Mouse (Mus musculus) urinary bladder, adult 2 months (tissue): ENCODE measurements at regions not wholly inside any gene's neighbourhood (a gene's known extent, or its start where the extent isn't known, plus 50 kb on each side); places are given as distances from the start of the nearest gene placed in this dataset.

Source experiments
- DNase-seq: peaks from one replicate; pipeline ENCODE4 v3.0.0; 2022; ENCODE audit warnings: low spot score

DNA sequence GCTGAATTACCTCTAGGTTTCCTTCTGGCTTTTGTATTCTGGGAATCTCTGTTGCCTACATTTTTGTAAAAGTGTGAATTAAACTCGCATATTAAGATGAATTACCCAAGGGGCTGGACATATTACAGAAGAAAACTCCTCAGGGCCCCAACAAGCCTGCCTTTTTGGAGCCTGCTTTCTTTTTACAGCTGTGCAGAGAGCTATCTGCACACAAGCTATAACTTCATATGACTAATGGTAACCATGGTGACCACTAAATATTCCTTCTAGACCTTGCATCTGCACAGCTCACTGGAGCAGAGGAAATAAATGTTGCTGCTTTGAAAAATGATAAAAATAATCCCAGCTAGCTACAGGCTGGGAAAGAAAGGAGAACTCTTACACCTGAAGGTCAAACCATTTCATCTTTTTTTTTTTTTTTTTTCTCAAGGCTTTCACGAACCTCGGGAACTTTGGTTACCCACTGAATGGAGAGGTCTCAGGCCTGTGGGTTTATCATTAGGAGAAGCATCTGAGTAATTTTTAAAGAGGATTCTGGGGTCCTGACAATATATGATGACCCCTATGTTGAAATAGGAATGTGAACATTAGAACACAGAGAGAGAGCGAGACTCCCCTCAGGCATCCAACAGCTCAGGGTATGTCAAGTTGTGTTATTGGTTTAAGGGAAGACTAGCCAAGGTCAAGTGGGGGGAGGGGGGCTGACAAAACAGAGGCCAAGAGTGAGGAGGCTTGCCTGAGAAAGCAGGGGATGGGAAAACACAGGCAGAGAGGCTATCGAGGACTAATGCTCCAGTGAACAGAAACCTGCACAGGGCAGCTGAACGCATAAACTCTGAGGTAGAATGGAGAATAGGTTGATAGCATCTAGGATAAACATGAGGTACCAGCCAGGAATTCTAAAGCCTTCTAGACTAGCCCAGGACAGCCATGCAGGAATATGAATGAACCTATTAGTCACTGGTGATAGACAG, 188.4 kb downstream of the Phlda1 start:
- no peak for DNase-seq

DNA sequence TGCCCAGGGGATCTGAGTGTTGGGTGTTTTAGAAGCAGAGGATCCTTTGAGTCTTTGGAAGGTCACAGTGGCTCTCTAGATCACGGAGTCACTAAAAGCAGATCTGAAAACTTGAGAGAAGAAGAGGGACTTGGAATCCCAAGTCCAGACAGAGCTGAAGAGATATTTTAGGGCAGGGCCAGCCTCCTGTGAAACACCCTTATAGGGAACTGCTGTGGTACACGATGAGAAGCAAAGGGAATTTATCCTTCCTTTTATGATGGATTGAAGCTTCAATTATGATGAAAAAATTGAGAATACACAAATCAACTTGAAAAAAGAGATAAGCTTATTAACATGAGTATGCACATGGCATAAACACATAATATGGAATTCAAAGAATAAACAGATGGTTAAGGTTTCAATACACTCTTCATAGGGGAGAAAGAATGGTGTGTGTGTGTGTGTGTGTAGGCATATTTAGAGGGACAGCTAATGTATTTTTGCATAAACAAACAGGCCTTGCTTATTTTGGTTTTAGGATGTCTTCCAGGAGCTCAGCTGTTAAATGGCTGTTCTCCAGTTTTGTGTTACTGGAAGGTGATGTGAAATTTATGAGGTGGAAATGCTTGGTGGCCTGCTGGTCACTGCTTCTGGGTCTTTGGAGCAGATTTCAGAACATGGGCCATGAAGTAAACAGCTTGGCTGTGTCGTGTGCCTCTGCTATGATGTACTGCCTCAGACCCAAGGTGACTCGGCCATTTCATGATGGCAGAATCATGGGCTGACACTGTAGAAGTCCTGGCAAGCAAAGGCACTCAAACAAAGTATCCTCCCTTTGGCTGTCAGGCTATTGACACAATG, 190.1 kb downstream of the Phlda1 start:
- no peak for DNase-seq

DNA sequence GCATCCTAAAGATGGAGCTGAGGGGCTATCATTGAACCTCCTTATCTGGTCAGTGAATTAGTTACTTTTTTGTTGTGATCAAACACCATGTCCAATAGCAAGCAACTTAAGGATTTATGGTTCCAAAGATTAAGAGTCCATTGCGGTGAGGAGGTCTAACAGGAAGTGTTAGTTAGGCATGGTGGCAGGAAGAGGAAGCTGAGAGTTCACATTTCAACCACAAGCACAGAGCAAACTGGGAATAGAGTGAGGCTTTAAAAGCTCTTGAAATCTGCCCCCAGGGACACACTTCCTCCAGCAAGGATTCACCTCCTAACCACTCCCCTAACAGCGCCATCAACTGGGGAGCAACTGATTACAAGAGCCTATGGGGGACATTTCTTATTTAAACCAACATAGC, 190.9 kb downstream of the Phlda1 start:
- DNase-seq, result no peak

DNA sequence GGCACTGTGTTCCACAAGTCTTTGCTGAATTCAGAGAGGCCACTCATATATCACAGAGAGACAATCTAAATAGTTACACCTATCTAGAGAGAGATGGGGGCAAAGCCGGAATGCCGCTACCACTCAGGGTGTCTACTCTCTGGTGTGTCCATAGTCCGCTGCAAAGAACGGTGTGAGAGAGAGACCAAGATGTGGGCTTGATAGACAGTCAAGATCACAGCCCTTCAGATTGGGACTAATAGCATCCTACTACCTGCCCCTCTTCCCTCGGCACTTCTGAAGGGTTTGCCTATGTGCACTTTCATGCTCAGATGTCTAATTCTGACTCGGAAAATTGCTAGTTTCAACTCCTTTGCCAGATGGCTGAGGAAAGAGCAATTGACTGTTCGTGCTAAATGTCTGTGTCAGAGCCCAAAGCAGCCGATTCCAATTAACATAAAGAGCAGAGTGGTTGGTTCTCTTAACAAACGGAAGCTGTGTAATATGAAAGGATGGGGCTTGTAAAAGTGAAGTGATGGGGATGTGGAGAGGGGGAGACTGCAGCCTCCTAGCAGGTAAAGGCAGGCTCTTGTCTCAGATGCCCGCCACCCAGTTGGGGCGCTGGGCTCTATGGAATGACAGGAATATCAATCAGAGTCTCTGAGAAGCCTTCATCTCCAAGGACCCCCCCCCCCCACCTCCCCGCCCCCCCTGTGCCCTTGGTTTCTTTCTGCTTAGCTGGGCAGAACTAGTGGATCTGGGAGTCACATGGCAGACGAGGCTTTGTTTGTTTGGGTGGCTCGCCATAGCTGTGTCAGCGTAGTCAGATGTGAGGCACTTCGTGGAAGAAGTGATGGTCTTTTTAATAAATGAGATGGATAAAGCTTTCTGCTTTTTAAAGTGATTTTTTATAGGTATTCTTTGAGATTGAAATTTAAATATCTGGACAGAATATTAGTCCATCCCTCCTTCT, 193.7 kb downstream of the Phlda1 start:
- DNase-seq, result no peak

DNA sequence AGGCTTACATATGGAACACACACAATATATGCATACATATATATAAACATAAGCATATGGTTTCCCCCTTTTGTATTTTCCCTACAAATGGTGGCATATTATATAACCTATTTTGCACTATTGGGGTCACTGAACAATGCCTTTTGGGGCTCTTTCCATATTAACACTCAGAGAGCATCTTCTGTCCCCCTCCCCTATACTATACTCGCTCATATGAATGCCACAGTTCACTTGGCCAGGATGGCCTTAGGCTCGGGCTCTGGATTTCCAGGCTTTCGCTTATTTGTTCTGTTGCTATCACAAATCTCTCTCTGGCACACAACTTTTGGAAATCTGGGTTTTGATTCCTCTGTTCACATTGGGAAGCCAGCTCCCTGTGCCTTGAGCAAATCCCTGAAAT, 194.5 kb downstream of the Phlda1 start:
- no peak for DNase-seq

DNA sequence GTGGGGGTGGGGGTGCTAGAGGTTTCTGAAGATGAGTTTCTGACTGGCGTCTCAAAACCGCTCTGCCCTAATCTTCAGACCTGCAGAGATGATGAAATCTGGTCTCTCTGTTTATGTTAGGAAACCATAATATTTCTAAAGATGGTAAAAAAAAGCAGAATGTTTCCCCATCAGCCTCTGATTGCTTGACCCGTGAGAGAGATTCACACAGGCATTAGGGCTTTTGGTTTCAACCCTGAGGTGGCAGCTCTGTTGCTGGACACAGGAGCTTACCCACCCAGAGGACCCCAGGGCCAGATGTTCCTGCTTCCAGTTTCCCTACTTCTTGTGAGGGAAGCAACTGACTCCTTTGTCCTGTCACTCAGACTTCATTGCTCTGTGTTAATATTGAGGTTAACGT, 195.1 kb downstream of the Phlda1 start:
- DNase-seq, result no peak

DNA sequence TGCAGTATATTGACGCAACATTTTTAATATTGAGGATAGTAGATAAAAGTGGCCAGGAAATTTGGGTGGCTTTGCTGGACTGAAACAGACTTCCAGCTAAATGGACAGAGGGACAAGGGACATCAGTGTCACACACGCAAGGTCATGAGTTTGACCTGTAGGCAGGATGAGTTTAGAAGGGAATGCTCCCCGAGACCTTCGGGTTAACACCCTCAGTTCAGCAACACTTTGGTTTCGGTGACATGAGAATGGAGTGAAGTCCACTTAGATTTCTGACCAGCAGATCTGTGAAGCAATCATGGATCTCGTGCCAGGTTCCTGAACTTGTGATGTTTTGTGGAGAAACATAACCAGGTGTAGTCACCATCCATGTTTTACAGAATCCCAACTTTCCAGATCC, 196.3 kb downstream of the Phlda1 start:
- DNase-seq, result no peak

DNA sequence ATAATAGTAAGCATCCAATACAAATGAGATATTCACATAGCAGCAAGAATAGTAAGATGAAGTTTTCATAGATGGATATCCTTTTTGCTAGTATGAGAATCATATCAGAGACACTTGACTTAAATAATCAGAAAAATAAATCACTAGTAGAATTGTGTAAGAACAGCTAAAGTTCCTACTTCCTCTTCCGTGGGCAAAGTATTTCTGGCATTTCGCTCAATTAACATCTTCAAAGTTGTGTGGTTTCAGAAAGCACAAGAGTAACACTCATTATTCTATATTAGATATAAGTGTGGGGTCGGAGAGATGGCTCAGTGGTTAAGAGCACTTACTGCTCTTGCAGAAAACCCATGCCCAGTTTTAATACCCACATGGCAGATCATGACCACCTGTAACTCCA, 197.4 kb downstream of the Phlda1 start:
- no peak for DNase-seq

DNA sequence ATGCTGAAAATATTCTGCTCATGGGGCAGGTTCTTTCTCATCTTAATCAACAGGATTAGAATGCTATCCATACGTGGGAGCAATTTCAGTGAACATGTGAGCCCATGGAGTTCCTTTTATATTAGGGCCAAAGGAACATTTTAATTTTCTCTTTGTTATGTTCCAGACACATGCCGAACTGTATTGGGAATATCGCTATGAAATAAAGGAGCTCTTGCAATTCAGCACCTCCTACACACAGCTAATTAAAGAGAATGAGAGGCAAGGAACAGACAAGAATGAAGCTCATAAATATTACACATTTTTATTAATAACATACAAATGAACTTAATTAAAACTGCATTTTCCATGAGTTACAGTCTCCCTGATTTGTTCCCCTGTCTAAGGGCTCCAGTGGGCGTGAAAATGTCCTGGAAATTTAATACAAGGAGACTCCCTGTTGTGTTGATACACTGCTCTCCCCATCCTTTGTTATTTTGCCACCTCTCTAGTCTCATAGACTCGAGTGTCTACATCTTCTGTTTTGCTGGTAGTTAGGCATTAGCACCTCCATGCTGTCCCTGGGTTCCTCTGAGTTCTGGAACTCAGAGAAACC, 205.5 kb downstream of the Phlda1 start:
- no peak for DNase-seq

DNA sequence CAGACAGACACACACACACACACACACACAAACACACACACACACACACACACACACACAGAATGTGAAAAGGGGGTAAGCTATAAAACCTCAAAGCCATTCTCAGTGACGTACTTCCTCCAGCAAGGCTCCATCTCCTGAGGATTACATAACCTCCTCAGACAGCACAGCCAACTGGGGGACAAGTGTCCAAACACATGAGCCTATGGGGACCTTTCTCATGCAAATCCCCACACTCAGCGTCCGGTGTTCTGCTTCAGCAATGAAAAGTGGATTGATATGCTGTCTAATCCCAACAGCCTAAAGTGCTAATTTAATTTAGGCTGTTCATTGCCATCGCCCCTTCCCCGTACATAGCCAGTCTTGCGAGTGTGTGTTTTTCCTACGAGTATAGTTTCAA, 206.9 kb downstream of the Phlda1 start:
- no peak for DNase-seq

DNA sequence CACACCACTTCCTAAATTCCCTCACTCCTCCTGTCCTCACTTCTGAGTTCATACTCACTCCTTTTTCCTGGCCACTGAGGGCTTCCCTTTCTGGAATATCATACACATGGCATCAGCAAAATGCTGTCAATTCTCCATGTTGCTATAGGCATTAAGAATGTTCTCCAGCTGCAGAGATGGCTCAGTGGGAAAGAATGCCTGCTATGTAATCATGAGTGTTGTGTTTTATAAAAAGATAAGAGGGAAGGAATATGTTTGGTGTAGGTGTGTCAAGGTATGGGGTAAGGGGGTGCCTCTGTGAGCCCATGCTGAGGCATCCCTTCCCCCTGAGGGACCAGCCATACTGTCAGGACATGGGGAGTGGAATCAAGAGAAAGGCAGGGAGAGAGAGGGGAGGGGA, 207.6 kb downstream of the Phlda1 start:
- no peak for DNase-seq

DNA sequence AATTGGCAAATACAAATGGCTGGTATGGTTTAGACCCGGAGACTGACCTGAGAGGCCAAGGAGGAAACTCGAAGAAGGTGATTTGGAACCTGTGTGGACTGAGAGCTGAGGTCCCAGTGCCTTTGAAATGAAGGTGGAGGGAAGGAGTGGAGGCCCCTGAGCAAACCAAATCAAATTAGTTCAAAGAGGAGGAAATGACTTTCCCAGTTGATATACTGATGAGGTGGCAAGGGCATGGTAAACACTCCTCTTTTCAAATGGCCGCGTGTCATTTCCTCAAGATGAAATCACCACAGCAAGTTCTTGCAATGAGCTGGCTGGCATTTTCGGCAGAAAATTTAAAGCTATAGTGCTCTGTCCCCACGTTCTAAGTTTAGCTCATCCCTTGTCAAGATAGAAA, 209.1 kb downstream of the Phlda1 start:
- DNase-seq, result no peak

DNA sequence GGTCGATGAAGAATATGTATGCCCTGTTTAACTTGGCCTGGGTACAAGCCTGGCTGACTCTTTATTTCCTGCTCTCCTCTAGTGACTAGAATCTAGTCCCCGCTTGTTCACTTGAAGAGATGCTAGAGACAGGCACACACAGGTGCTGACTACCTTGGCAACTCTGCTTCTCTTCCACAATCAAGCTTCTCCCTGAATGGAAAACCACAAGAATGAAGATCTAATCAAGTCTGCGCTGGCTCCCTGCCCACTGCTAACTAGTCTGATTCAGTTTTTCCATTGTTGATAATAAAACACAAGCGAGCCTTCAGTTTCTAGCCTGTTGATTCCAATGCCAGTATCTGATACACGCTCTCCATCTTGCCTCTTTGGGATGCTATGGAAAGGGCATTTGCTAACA, 213.5 kb downstream of the Phlda1 start:
- peak; percentile 41 for DNase-seq

DNA sequence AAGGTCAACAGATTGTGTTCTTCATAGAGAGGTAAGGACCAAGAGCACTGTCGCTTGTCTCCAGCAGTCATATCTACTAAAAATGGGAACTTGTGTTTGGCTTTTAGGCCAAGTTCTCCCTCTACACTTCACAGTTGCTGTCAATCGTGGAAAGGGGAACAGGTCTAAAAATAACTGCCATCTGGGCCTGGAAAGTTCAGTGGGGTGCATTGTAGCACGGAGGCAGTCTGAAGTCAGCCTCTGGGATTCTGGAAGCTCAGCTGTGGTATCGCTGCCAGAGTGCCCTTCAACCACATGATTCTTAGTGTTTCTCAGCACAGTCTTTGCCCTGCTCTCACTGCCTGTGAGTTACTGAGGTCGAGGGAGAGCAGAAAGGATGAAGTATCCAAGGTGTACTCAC, 215.0 kb downstream of the Phlda1 start:
- no peak for DNase-seq

DNA sequence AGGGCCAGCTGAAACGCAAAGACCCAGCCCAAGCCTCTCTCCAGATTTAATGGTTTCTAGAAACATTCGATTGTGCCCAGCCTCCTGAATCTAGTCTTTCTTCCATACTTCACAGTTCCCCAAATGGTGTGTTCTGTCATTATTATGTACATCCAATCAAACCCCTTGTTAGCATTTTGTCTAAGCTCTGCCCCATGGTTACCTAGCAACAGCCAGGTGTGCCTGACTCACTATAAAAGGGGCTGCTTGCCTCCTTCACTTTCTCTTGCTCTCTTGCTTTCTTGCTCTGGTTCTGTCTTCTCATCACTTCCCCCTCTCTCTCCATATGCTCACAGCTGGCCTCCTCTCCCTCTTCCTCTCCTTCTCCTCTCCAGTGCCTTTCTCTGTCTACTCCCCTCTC, 217.8 kb downstream of the Phlda1 start:
- no peak for DNase-seq

DNA sequence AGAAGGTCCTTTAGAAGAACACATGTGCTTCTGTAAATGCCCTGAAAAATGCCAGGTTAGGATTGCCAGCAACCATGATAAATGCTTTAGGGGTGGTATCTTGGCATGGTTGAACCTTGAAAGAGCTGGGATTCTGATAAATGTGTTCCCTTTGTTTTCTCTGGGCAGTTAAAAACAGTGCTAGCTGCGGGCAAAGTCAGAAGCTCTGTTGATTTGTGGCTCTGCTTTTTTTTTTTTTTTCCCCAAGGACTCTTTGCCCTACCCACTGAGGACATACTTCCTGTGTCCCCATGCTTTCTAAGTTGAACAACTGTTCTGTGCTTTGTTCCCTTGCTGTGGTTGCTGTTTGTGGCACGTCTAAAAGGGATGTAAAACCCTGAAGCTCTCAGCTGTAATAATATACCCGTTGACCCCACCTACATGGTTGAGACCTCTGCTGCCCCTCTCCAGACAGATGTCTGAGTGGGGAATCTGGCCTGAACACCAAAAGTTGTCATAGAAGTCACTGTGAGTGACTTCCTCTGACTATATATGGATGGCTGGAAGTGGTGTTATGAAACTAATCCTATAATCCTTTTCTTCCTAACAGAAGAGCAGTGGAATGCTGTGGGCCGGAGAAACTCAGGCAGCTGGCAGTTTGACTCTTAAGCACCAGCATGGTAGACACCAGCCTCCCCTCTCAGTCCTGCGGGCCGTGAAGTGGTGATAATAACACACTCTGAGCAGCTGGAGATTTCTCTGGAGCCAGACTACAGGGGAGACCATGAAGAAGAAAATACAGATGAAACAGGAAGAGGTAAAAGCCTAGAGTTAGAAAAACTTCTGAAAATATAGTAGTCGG, 218.7 kb downstream of the Phlda1 start:
- no peak for DNase-seq

DNA sequence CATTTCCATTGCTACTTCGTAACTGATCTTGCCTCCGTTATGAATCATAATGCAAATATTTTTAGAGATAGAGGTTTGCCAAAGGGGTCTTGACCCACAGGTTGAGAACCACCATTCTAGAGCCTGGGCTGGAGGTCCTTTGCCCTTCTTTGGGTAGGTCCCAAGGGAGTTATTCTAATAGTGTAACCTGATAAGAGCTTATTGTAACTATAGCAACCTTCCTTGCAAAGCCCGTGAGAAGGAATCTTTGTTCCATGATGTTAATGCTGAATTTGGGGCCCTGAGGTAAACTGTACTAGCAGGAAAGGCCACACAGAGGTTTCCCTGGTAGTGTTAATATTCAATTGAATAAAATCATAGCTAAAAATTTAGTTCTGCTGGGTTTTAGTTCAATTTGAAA, 229.9 kb downstream of the Phlda1 start:
- no peak for DNase-seq

DNA sequence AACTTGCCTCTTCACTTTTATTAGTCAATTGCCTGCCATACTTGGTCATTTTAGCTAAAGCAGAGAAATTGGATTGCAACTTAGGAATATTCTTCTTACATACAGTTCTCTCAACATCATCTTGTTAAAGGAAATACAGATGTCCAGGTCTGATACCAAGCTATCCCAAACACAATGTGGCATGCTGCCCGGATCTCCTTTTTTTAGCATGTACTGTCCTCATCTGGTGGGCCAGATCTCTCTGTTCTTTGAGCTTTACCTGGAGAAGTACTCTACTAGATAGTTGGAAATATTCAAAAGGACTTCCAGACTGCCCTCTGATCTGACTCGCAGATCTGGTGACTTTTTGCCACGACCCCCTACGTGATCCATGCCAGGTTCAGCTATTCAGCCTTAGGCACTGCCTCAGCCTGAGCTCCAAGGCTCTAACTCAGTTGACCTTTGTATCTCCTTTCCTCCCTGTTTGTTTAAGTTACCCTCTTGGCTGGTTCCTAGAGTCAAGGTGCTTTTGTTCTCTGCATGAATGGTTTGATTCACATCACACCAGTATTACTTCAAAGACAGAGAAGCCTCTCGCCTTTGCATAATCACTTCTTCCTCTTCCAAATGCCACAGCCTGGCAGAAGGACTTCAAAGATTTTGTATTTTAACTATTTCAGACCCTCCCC, 232.9 kb upstream of the Krr1 start:
- no peak for DNase-seq

DNA sequence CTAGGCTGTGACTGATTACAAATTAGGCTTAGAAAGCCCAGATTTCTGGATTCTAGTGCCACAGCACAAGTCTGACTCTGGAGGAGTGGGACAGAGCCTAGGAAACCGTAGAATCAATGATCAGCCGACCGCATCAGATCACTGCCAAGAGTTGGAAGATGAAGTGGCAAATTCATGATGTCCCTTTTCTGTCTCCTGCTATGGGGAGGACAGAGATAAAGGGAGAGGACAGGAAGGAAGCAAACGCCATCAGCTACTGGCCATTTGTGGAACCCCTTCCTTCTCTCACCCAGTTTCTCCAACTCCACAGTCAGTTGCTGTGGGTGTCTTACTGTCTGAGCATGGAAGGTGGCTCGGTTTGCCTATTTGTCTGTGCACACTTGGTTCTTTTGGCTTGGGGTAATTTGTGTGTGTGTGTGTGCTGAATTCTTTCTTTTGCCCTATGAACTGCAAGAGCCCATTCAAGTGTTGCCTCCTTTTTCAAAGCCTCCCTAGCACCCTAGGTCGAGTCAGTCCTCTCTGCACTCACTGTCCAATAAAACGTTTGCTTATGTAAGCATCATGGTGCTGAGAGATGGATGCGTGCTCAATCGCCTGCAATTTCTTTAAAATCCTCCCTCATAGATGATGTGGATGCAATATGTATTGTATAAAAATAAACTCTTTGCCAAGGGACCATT, 231.7 kb upstream of the Krr1 start:
- no peak for DNase-seq
